Mouse (Mus musculus) liver, embryonic 12.5 days (tissue): ENCODE results near the gene Cd52. TPM values are rescaled to one million over a fixed set of nuclear protein-coding genes. Genes with fewer than 3 reads are reported as not detected.
A peak's percentile ranks its signal among the peaks of the same experiment; 100 is the strongest.

Experiments used
- ATAC-seq: fragments of 200-750 bp; cut with Nextera tagmentation; 2 replicates; pipeline ENCODE4 v1.8.0; 2017; ENCODE audit warnings: moderate number of reproducible peaks, mild to moderate bottlenecking, moderate library complexity
- H3K27ac ChIP-seq: fragments of 300-500 bp; sonication (generic); 2 replicates; pipeline ENCODE4 v1.5.1; 2016; ENCODE audit warnings: mild to moderate bottlenecking
- H3K27me3 ChIP-seq: fragments of 300-500 bp; sonication (generic); replicated peaks from 2 replicates; pipeline ENCODE4 v1.6.1; 2016; ENCODE audit warnings: mild to moderate bottlenecking, moderate library complexity
- H3K36me3 ChIP-seq: fragments of 300-500 bp; sonication (generic); 2 replicates; pipeline ENCODE4 v1.6.1; 2016; ENCODE audit warnings: mild to moderate bottlenecking, moderate library complexity
- H3K4me1 ChIP-seq: fragments of 300-500 bp; sonication (generic); 2 replicates; pipeline ENCODE4 v1.6.1; 2016
- H3K4me2 ChIP-seq: fragments of 300-500 bp; sonication (generic); 2 replicates; pipeline ENCODE4 v1.6.1; 2016; ENCODE audit warnings: mild to moderate bottlenecking, moderate library complexity
- H3K4me3 ChIP-seq: fragments of 300-500 bp; sonication (generic); 2 replicates; pipeline ENCODE4 v1.5.1; 2016; ENCODE audit warnings: mild to moderate bottlenecking, moderate library complexity
- H3K9ac ChIP-seq: fragments of 300-500 bp; sonication (generic); 2 replicates; pipeline ENCODE4 v1.6.1; 2016; ENCODE audit warnings: mild to moderate bottlenecking, moderate library complexity
- H3K9me3 ChIP-seq: fragments of 300-500 bp; sonication (generic); replicated peaks from 2 replicates; pipeline ENCODE4 v1.6.1; 2016; ENCODE audit warnings: mild to moderate bottlenecking, moderate library complexity
- WGBS: fragments of 180-500 bp; shearing (Covaris S2); methylation state at CpG from one replicate; pipeline ENCODE4 v1.1.7; 2016; ENCODE audit not compliant: insufficient replicate concordance; 5-methylcytosine and 5-hydroxymethylcytosine counted together
- polyA plus RNA-seq: library from polyadenylated mRNA; unstranded; fragments of >200 nt; fragmentation: Nextera tagmentation; extraction: Ambion mirVana; gene quantifications from 2 replicates; pipeline ENCODE4 v1.2.1, GENCODE M21; 2016

The Cd52 gene
- polyA plus RNA-seq, 1 experiment from 2014 or later = 18.5 TPM

- H3K4me3 ChIP-seq = peak within 1 kb of the TSS; percentile 77
- peak within 1 kb of the TSS; percentile 59 for H3K27ac ChIP-seq
- H3K4me2 ChIP-seq = peak within 1 kb of the TSS; percentile 84
- H3K9ac ChIP-seq = peak within 1 kb of the TSS; percentile 67
- H3K36me3 ChIP-seq = no peaks in the 10 kb centered on the region
- peaks cover 47% of the 10 kb centered on the region for H3K4me1 ChIP-seq
- WGBS = 16% methylated on average over 34 of the region's 34 CpGs
- H3K27me3 ChIP-seq = no peaks in the 10 kb centered on the region
- peak; percentile 89 for ATAC-seq
- H3K9me3 ChIP-seq = no peaks in the 10 kb centered on the region
These were observed 7.3 kb upstream of the Cd52 start, which contains the start of gene Ubxn11 for GRCm38 (mm10) chr4:134101979-134102741. Gene Ubxn11 (plus strand): TSS chr4:134102570.

- no peaks in the 10 kb centered on the region for H3K27me3 ChIP-seq
- no peaks in the 10 kb centered on the region for H3K9me3 ChIP-seq
- H3K9ac ChIP-seq = no peak overlapping the region
- no peaks in the 10 kb centered on the region for H3K36me3 ChIP-seq
- H3K4me1 ChIP-seq = peaks cover 27% of the 10 kb centered on the region
- no peak overlapping the region for H3K27ac ChIP-seq
- H3K4me3 ChIP-seq = no peak overlapping the region
- no peak overlapping the region for H3K4me2 ChIP-seq
- 71% methylated on average over 4 of the region's 4 CpGs for WGBS
- no peak for ATAC-seq
These were observed 5.4 kb upstream of the Cd52 start for GRCm38 (mm10) chr4:134100245-134100644.

GRCm38 (mm10) chr4:134098628-134099027, 3.7 kb upstream of the Cd52 start:
- ATAC-seq = no peak
- Histone ChIP-seq H3K4me2 (no peak overlapping the region), H3K27ac (0 out of 2 replicates have a peak overlapping the region, but pooled peaks have one; percentile 15)

GRCm38 (mm10) chr4:134097015-134097608, 2.2 kb upstream of the Cd52 start:
- no peak for ATAC-seq
- WGBS = 21% methylated on average over 5 of the region's 5 CpGs
- no peaks in the 10 kb centered on the region for H3K36me3 ChIP-seq

More at GRCm38 (mm10) chr4:134098628-134099027, 3.7 kb upstream of the Cd52 start:
- H3K36me3 ChIP-seq = no peaks in the 10 kb centered on the region
- WGBS = 25% methylated on average over 8 of the region's 8 CpGs
- peaks cover 24% of the 10 kb centered on the region for H3K4me1 ChIP-seq
- H3K27me3 ChIP-seq = no peaks in the 10 kb centered on the region
- no peak overlapping the region for H3K4me3 ChIP-seq
- H3K9me3 ChIP-seq = no peaks in the 10 kb centered on the region
- no peak overlapping the region for H3K9ac ChIP-seq

GRCm38 (mm10) chr4:134096120-134096519, 1.2 kb upstream of the Cd52 start:
- H3K4me2 ChIP-seq = no peak overlapping the region
- peaks cover 5% of the 10 kb centered on the region for H3K4me1 ChIP-seq
- ATAC-seq = no peak
- 72% methylated on average over 3 of the region's 3 CpGs for WGBS
- H3K9ac ChIP-seq = no peak overlapping the region
- no peaks in the 10 kb centered on the region for H3K9me3 ChIP-seq
- H3K27ac ChIP-seq = no peak overlapping the region
- H3K36me3 ChIP-seq = no peaks in the 10 kb centered on the region
- H3K4me3 ChIP-seq = no peak overlapping the region
- no peaks in the 10 kb centered on the region for H3K27me3 ChIP-seq

More at GRCm38 (mm10) chr4:134097015-134097608, 2.2 kb upstream of the Cd52 start:
- no peak overlapping the region for H3K4me3 ChIP-seq
- no peaks in the 10 kb centered on the region for H3K27me3 ChIP-seq
- peak overlapping the region; percentile 7; the same call in 1 of the 2 replicates for H3K27ac ChIP-seq
- no peak overlapping the region for H3K9ac ChIP-seq
- H3K4me1 ChIP-seq = peaks cover 10% of the 10 kb centered on the region
- no peaks in the 10 kb centered on the region for H3K9me3 ChIP-seq
- H3K4me2 ChIP-seq = no peak overlapping the region

- Histone ChIP-seq H3K9ac (no peak overlapping the region), H3K27ac (no peak overlapping the region), H3K4me3 (peak overlapping the region; percentile 22; the same call in 1 of the 2 replicates), H3K27me3 (no peaks in the 10 kb centered on the region), H3K4me1 (peaks cover 8% of the 10 kb centered on the region), H3K9me3 (no peaks in the 10 kb centered on the region), H3K4me2 (peak overlapping the region; percentile 22; the same call in 1 of the 2 replicates), H3K36me3 (no peaks in the 10 kb centered on the region)
- WGBS = 59% methylated on average over 7 of the region's 7 CpGs
- ATAC-seq = no peak
These were observed 798 bp downstream of the Cd52 start for GRCm38 (mm10) chr4:134094004-134094564.

- no peaks in the 10 kb centered on the region for H3K9me3 ChIP-seq
- H3K4me2 ChIP-seq = no peak overlapping the region
- H3K36me3 ChIP-seq = no peaks in the 10 kb centered on the region
- no peak overlapping the region for H3K27ac ChIP-seq
- peaks cover 11% of the 10 kb centered on the region for H3K4me1 ChIP-seq
- peak; percentile 24; the same call in 1 of the 2 replicates for ATAC-seq
- no peaks in the 10 kb centered on the region for H3K27me3 ChIP-seq
- H3K9ac ChIP-seq = no peak overlapping the region
- 60% methylated on average over 6 of the region's 6 CpGs for WGBS
- no peak overlapping the region for H3K4me3 ChIP-seq
These were observed 2.2 kb downstream of the Cd52 start for GRCm38 (mm10) chr4:134092382-134093288.

GRCm38 (mm10) chr4:134091225-134091529, 3.7 kb downstream of the Cd52 start:
- no peaks in the 10 kb centered on the region for H3K27me3 ChIP-seq
- no peak overlapping the region for H3K4me3 ChIP-seq
- no peak overlapping the region for H3K27ac ChIP-seq
- H3K9ac ChIP-seq = no peak overlapping the region
- peaks cover 17% of the 10 kb centered on the region for H3K4me1 ChIP-seq
- no peak for ATAC-seq
- no peaks in the 10 kb centered on the region for H3K9me3 ChIP-seq
- no peak overlapping the region for H3K4me2 ChIP-seq
- 67% methylated on average over 6 of the region's 6 CpGs for WGBS
- H3K36me3 ChIP-seq = no peaks in the 10 kb centered on the region

- Histone ChIP-seq H3K36me3 (no peaks in the 10 kb centered on the region), H3K4me3 (no peak overlapping the region), H3K9me3 (no peaks in the 10 kb centered on the region), H3K9ac (no peak overlapping the region), H3K4me1 (peaks cover 17% of the 10 kb centered on the region), H3K27ac (no peak overlapping the region), H3K4me2 (no peak overlapping the region), H3K27me3 (no peaks in the 10 kb centered on the region)
- 75% methylated on average over 16 of the region's 16 CpGs for WGBS
- ATAC-seq = no peak
These were observed 4.2 kb downstream of the Cd52 start for GRCm38 (mm10) chr4:134090521-134091224.

GRCm38 (mm10) chr4:134089029-134089428, 5.9 kb downstream of the Cd52 start:
- Histone ChIP-seq H3K9me3 (0 out of 2 replicates have a peak, but pooled peaks cover 5% of the 10 kb centered on the region), H3K4me2 (no peak overlapping the region), H3K4me1 (peaks cover 17% of the 10 kb centered on the region), H3K4me3 (no peak overlapping the region), H3K9ac (no peak overlapping the region), H3K27ac (no peak overlapping the region), H3K36me3 (no peaks in the 10 kb centered on the region), H3K27me3 (no peaks in the 10 kb centered on the region)
- no peak for ATAC-seq
- WGBS = 68% methylated on average over 9 of the region's 9 CpGs

GRCm38 (mm10) chr4:134087412-134087811, 7.5 kb downstream of the Cd52 start:
- H3K36me3 ChIP-seq = no peaks in the 10 kb centered on the region
- H3K9ac ChIP-seq = no peak overlapping the region
- 0 out of 2 replicates have a peak, but pooled peaks cover 7% of the 10 kb centered on the region for H3K27me3 ChIP-seq
- peak; percentile 58; the same call in 1 of the 2 replicates for ATAC-seq
- 23% methylated on average over 7 of the region's 7 CpGs for WGBS
- no peak overlapping the region for H3K4me3 ChIP-seq
- H3K4me1 ChIP-seq = peaks cover 23% of the 10 kb centered on the region
- H3K4me2 ChIP-seq = peak overlapping the region; percentile 15; the same call in 1 of the 2 replicates
- H3K9me3 ChIP-seq = 0 out of 2 replicates have a peak, but pooled peaks cover 5% of the 10 kb centered on the region
- no peak overlapping the region for H3K27ac ChIP-seq
